Mouse (Mus musculus): Measurements from ENCODE around the gene Tmod3. TPM values are rescaled to one million over a fixed set of nuclear protein-coding genes. Genes with fewer than 3 reads are reported as not detected.
A peak's percentile ranks its signal among the peaks of the same experiment; 100 is the strongest.
"Not testable (repeated sequence)": the region's sequence is repeated elsewhere in the genome, so short reads cannot be mapped to it uniquely, and the experiment has no call there.

The Tmod3 gene
- total RNA-seq, 1 experiment from 2014 or later, result 173 TPM

DNA sequence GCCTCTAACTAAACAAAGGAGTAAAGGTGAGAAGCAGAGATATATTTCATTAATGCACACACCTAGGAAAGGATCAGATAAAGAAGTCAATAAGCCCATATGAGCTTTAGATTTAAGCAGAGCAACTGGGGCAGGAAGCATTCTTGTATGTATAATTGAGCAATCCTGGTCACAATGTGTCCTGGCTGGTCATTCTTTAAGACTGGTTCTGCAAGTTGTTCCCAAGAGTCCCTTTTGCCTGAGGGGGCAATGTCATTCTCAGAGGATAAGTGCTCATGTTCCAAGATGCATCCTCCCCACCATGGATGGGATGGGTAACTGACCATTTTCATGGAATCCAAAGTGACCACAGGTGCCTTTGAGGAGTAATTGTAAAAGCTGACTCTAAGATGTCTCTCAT, 896 bp upstream of the Tmod3 start:
- no peak for ATAC-seq (replicated peaks; ENCODE audit: insufficient number of reproducible peaks, low FRiP score, low TSS enrichment, poor library complexity, severe bottlenecking)

DNA sequence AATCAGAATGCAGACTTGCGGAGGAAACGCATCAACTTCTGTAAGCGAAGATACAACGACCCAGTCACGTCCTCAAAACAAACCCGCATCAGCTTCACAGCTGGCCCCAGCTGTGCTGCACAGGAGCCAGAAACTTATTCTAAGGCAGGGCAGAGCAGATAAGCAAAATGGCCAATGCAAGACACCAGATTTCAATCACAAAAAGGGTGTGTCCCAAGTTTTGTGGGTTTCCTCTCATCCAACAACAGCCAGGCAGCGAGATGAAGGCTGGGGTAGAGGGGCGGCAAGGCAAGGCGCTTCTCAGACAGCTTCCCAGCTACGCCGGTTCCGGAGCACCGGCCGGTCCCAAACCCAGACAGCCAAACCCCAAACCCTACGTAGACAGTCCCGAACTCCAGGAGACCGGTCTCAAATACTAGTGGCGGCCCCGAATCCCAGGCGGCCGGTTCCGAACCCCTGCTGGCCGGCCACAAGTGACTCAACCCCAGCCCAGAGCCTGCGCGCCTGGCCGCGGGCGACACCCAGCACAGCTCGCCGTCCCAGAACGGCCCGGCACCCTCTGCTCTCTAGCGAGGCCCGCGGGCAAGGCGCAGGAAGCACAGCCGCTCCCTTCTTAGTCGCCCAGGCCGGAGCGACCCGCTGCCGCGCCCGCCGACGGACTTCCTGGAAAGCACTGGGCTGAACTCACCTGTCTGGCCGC, 495 bp downstream of the Tmod3 start:
- ATAC-seq (replicated peaks; ENCODE audit: insufficient number of reproducible peaks, low FRiP score, low TSS enrichment, poor library complexity, severe bottlenecking), result peak; percentile 52

DNA sequence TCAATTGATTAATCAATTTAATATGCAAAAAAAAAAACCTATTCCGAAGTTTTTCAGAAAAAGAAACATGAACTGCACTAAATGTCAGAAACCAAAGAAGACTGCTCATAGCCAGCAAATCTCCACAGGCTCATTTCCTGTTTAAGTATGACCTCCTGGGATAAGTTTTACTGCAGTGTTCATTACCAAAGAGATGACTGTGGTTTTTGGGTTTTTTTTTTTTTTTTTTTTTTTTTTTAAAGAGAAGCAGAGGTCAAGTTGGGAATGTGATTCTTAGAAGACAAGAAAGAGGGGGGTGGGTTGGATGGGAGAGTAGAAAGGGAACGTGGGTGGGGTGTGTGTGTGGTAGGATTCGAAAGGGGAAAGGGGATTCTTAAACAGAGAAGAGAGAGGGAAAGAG, 1.1 kb downstream of the Tmod3 start:
- ATAC-seq (replicated peaks; ENCODE audit: insufficient number of reproducible peaks, low FRiP score, low TSS enrichment, poor library complexity, severe bottlenecking), result no peak

DNA sequence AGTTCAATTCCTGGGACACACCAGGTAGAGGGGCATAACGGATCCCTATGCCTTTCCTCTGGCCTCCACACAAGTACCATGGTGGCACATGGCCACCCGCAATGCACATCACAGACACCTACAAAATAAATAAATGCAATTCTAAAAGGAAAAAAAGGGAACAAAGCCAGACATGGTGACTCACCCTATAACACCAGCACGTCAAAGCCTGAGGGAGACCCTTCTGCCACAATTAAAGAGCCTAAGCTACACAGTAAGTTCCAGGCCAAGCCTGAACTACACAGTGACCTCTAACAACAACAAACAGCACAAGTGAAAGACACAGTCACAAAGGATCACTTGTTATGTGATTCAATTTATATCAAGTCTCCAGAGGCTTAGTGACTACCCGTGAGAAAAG, 5.7 kb downstream of the Tmod3 start:
- ATAC-seq (replicated peaks; ENCODE audit: insufficient number of reproducible peaks, low FRiP score, low TSS enrichment, poor library complexity, severe bottlenecking), result no peak

DNA sequence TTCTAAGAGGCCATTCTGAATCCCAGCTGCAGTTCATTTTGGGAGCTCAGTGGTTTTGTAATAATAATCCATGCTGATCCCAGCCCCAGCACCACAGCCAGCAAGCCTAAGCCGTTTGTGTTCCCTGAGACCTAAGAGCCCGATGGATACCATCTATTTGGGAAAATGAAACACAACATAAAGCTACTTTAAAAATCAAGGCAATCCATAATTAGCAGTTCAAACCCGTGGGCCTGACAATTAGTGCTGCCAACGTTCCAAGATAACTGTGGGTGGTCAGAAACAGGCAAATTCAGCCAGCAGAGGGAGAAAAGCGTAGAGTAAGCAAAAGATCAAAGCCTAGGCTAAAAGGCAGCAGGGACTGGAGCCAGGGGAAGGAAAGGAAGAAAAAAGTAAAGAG, 8.1 kb downstream of the Tmod3 start:
- ATAC-seq (replicated peaks; ENCODE audit: insufficient number of reproducible peaks, low FRiP score, low TSS enrichment, poor library complexity, severe bottlenecking), result no peak

DNA sequence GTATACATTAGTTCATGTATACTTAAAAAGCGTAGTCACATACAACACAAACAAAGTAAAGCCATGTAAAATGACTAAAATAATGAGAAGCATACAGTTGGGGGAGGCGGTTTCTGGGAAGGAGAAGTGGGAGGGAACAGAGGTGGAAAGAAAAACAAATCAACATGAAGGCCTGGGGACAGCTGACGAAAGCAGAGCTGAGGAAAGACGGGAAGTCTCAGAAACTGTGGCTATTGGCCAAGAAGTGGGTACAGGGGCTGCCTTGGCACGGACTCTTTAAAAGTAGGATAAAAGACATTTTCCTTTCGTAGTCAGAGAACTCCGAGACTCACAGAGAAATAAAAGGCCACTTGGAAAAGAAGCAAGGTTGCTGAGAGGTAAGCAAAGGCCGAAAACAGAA, 10.4 kb downstream of the Tmod3 start:
- ATAC-seq (replicated peaks; ENCODE audit: insufficient number of reproducible peaks, low FRiP score, low TSS enrichment, poor library complexity, severe bottlenecking), result no peak

DNA sequence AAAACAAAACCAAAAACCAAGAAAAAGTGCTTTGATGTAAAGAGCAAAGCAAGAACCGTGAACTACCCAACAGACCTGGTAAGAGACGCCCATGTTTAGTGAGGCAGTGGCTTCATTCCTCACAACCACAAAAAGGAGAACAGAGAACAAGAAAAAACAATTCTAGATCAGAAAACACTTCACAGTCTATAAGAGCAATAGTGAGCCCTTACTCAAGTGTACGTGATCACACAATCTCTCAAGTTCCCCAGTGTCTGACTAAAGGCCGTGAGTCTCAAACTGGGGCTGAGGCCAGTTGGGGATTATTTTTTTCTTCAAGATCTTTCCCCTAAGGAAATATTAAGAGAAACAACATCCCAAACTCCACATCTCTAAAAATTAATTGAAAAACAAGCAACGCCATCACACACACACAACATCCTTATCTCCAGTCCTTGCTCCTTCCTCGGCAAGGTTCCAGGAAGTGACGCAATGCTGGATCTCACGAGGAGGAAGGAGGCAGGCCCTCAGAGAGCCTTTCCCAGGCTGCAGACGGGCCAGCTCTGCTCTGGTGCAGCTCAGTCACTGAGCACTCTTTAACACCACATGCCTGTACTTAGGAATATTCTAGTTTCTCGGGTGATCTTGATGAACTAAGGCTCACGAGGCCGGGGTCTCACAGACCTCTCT, 12.4 kb downstream of the Tmod3 start:
- ATAC-seq (replicated peaks; ENCODE audit: insufficient number of reproducible peaks, low FRiP score, low TSS enrichment, poor library complexity, severe bottlenecking), result peak; percentile 76

DNA sequence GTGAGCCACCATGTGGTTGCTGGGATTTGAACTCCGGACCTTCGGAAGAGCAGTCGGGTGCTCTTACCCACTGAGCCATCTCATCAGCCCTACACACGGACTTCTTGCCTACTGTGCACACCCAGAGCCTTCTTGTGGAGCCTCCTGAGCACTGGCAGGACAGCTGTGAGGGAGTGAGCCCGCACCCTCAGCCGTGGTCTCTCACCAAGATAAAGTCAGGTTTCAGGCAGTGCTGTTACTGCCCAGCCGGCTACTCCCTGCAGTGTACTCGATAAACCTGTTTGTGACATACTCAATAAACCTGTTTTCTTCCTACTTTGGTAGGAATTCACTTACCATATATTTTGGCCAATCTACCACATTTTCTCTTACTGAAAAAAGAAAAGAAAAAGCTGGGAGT, 13.9 kb downstream of the Tmod3 start:
- ATAC-seq (replicated peaks; ENCODE audit: insufficient number of reproducible peaks, low FRiP score, low TSS enrichment, poor library complexity, severe bottlenecking), result no peak

DNA sequence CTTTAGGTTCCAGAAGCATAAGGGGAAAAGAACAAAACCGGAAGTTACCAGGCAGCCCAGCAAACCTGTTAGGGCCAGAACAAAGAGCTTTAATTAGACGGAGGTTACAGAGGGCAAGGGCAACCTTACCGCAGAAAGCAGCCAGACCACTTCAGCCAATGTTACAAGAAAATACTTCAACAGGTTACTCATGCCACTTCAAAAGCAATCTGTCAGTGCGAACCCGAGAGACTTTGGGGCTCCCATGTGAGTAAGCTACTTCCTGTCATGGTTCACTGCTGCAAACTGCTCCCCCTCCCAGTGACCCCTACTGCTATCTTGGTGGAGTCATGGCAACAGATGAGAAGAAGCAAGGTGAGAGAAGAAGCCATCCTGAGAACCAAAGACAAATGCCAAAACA, 18.0 kb downstream of the Tmod3 start:
- peak; percentile 61 for ATAC-seq (replicated peaks; ENCODE audit: insufficient number of reproducible peaks, low FRiP score, low TSS enrichment, poor library complexity, severe bottlenecking)

DNA sequence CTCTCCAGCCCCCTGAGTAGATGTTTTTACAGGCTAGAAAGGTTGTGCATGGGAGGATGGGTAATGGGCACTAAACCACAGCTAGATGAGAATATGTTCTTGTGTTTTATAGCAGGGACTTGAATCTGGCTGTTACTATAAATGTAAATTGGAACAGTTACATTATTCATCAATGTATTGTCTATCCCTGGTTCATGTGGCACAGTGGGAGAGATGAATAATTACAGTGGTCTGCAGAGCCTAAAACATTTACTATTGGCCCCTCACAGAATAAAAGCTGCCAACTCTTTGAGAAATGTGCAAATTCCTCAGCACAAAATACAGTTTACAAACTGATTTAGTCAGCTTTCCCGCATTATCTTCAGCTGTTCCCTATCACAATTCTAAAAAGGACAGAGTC, 23.0 kb downstream of the Tmod3 start:
- ATAC-seq (replicated peaks; ENCODE audit: insufficient number of reproducible peaks, low FRiP score, low TSS enrichment, poor library complexity, severe bottlenecking), result no peak

DNA sequence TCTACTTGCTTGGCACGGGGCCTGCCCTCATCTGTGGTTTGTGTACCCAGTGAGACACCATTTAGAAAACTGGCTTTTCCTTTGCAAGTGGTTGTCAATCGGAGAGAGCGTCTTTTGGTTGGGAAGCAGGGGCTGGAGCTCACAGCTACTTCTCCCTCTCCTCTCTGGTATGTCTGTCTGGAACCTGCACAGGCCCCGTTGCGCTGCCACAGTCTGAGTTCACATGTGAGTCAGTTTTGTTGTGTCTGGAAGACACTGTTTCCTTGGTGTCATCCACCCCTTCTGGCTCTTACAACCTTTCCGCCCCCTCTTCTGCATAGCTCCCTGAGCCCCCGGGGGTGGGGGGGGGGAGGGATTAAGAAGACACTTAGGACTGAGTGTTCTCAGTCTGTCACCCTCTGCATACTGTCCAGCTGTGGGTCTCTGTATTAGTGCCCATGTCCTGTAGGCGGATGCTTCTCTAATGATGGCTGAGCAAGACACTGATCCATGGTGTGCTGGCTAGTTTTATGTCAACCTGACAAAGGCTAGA, 25.0 kb downstream of the Tmod3 start:
- no peak for ATAC-seq (replicated peaks; ENCODE audit: insufficient number of reproducible peaks, low FRiP score, low TSS enrichment, poor library complexity, severe bottlenecking)

DNA sequence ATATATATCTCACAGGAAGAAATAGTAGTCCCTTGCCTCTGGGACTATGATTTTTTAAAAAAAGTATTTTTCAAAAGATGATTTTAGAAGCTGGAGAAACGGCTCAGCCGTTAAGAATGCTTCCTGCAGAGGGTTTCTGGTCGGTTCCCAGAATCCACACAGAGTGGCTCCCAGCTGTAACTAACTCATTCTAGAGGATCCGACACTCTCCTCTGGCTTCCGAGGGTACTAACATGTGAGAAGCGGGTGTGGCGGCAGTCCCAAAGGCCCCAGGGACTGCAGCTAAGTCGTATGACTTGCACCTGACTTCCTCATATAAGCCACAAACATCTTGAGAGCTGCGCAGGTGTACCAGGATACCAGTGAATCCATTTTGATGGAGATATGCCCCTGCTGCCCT, 26.5 kb downstream of the Tmod3 start:
- not testable (repeated sequence) for ATAC-seq (replicated peaks; ENCODE audit: insufficient number of reproducible peaks, low FRiP score, low TSS enrichment, poor library complexity, severe bottlenecking)

DNA sequence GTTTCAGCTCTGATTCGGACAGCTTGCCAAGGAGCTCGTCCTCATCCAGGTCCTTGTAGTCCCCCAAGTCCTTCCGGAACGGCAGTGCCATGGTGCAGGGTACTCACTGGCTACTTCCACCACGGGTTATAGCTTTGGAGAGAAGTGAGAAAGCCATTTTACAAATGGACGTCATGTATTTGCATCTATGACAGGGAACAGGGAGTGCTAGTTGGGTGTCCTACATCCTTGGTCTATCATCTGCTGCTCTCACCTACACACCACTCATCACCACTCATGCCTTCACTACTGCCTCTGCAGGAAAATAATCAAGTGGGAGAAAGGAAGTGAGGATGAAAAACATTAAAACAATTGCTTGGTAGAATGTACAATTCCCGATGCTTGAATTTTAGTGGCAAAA, 27.0 kb downstream of the Tmod3 start:
- ATAC-seq (replicated peaks; ENCODE audit: insufficient number of reproducible peaks, low FRiP score, low TSS enrichment, poor library complexity, severe bottlenecking), result no peak

DNA sequence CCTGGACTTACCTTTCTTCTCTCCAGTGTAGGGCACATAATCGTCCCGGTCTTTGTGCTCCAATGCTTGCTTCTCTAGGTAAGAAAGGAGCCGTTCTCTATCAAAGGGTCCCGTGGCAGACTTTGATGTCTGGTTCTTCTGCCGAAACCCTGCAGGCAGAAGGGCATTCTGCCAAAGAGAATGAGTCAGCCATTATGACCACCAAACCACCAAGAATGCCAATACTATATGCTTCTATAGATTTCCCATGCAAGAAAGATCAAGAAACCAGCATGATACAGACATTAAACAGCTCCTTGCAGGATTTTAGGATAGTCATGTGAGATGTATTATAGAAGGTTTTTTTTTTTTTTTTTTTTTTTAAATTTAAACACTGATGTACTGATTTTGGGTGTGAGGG, 30.1 kb downstream of the Tmod3 start:
- ATAC-seq (replicated peaks; ENCODE audit: insufficient number of reproducible peaks, low FRiP score, low TSS enrichment, poor library complexity, severe bottlenecking), result no peak

DNA sequence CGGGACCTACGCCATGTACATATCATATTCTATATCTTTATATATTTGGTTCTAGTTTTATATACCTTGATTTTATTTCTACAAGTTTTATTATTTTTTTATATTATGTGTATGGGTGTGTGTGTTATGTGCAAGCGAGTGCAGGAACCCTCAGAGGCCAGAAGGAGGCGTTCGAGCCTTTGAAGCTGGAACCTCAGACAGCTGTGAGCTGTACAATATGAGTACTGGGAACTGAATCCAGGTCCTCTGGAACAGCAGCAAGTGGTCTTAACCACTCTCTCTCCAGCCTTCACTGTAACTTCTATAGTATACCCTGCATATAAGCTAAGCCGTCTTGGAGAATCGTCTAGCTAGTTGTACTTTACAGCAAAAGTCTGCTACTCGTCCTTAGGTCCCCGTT, 31.4 kb downstream of the Tmod3 start:
- ATAC-seq (replicated peaks; ENCODE audit: insufficient number of reproducible peaks, low FRiP score, low TSS enrichment, poor library complexity, severe bottlenecking), result no peak

DNA sequence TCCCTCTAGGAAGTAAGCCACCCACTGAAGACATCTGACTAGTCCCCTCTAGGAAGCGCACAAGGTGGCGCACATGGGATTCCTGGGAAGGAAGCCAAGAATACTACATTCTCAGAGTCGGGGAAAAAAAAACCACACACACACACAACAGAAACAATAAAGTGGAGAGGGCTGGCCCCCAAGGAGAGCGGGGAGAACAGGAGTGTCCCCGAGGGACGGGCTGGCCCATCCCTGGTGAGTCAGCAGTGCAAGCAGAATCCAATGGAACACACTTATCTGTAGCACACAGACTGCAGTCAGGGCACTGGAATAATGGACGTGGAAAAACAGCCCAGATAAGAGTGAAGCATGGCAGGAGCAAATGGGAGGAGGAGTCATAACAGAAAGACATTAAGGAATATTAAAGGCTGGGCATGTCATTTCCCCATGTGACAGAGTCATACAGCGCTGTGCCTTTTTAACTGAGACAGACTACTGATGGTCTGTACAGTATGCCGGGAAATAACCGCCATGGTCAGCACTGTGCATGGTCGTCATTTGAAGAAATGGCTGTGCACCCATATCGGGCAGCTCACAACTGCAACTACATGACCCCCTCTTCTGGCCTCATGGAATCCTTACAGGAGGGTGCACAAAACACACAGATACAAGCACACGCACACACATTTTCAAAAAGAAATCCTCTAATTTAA, 31.9 kb downstream of the Tmod3 start:
- no peak for ATAC-seq (replicated peaks; ENCODE audit: insufficient number of reproducible peaks, low FRiP score, low TSS enrichment, poor library complexity, severe bottlenecking)

DNA sequence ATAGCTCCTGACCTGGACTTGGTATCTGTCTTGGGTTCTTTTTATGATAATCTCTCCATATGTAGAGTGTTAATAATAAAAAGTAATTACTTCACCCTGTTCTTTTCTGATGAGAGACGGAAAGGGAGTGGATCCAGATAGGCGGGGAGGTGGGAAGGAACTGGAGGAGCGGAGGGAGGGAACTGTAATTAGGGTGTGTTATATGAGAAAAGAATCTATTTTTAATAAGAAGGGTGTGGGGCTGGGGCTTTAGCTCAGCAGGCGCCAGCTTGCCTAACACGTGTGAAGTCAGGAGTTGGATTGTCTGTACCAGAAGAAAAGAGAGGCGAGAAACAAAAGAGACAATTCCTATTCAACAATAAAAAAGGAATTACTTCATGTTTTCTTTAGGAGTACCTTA, 35.8 kb downstream of the Tmod3 start:
- no peak for ATAC-seq (replicated peaks; ENCODE audit: insufficient number of reproducible peaks, low FRiP score, low TSS enrichment, poor library complexity, severe bottlenecking)

DNA sequence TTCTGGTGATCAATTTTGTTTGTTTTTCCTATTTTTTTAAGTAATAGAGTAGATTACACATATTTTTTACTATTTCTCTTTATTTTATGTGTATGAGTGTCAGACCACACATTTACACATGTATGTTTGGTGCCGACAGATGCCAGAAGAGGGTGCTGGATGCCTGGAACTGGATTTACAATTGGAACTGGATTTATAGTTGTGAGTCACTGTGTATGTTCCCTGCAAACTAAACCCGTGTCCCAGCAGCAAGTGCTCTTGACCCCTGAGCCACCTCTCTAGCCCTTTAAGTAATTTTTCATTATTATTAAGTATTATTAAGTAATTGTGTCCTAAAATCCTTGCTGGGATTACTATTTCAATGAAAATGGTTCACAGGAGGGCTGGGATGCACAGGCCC, 37.2 kb downstream of the Tmod3 start:
- ATAC-seq (replicated peaks; ENCODE audit: insufficient number of reproducible peaks, low FRiP score, low TSS enrichment, poor library complexity, severe bottlenecking), result no peak

DNA sequence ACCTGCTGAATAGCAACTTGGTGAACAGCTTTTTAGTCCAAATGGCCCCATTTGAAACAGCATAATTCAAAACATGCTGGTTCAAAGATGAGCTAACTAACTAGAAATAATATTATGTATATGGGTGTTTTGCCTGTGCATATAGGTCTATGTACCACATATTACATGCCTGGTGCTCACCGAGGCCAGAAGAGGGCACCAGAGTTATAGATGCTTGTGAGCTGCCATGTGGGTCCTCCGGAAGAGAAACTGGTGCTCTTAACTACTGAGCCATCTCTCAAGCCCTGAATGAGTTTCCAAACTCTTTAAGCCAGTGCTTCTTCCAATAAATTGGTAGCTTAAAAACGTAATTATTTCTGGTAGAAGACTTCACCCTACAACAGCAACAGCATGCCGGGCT, 37.7 kb downstream of the Tmod3 start:
- ATAC-seq (replicated peaks; ENCODE audit: insufficient number of reproducible peaks, low FRiP score, low TSS enrichment, poor library complexity, severe bottlenecking), result 0 out of 2 replicates have a peak, but pooled peaks have one; percentile 53

DNA sequence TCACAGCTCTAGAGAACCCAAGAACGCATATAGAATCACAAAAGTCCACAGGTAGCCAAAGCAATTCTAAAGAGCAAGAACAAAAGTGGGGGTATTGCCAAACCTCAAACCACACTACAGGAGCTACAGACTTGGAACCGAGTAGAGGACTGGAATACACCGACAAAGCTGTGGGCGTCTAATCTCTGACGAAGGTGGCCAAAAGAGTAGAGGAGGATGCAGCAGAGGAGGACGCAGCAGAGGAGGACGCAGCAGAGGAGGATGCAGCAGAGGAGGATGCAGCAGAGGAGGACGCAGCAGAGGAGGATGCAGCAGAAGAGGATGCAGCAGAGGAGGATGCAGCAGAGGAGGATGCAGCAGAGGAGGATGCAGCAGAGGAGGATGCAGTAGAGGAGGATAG, 38.5 kb downstream of the Tmod3 start:
- no peak for ATAC-seq (replicated peaks; ENCODE audit: insufficient number of reproducible peaks, low FRiP score, low TSS enrichment, poor library complexity, severe bottlenecking)

All from monocyte, adult 5-6 weeks (primary cell).